Mouse (Mus musculus) cerebellum, postnatal 4 days (tissue): ENCODE measurements around the gene Csf2rb.

ENCODE experiments used
- DNase-seq, 2 experiments: peaks; one replicate each; pipeline ENCODE4 v3.0.0; 2022; ENCODE audit warnings: low spot score in 2 of 2, mixed read lengths in 1 of 2

Csf2rb gene

GRCm38 (mm10) chr15:78377859-78378258, 52.3 kb downstream of the Csf2rb start:
- DNase-seq, result no peak

GRCm38 (mm10) chr15:78378556-78378955, 53.0 kb downstream of the Csf2rb start:
- no peak for DNase-seq

DNA sequence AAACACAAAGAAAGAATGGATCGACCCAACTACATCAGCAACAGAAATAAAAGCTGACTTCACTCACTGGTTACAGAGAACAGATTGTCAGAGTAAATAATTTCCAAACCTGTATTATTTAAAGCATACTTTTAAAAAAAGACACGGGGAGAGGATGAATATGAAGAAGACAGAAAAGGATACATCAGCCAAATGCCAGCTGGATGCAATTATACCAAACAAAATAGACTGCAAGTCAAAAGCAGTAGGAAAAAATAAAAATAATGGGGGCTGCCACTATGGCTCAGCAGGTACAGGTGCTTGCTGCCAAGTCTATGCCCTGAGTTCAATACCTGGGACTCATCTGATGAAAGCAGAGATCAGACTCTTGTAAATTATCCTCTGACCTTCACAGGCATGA, 54.7 kb downstream of the Csf2rb start:
- DNase-seq, result no peak

GRCm38 (mm10) chr15:78380741-78381140, 55.2 kb downstream of the Csf2rb start:
- no peak for DNase-seq

GRCm38 (mm10) chr15:78382115-78382514, 56.6 kb downstream of the Csf2rb start:
- DNase-seq, result no peak

DNA sequence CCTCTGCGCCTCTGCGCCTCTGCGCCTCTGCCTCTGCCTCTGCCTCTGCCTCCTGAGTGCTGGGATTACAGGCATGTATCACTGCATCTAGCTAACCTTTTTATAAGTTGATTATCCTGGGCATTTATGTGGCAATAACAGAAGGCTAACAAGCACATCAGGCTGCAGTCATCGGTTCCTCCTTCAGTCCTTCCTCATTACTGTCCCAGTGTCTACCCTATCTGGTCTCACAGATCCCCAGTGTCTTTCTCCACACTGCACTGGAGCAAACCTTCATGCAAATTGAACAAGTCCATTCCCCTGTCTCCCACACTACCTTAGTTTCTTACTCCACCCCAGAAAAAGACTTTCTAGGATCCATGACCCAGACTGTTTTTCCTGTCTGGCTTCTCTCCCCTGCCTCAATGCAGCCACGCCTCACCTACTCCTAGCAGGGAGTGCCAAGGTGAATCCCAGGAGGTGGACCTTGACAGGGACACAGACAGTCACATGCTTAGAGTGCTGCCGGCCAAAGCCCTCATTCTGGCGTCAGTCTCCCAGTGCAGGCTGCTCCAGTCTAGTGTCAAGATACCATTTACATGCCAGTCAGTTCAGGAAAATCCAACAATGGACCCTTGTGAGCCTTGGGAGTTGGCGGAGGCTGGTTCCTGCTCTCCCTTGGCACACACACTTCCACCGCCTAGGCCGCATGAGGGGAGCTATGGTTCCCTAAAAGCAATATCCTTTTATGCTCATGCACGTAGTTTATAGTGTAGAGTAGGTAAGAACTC, 58.1 kb downstream of the Csf2rb start:
- peak in 1 of 2 experiments; percentile 30 for DNase-seq

DNA sequence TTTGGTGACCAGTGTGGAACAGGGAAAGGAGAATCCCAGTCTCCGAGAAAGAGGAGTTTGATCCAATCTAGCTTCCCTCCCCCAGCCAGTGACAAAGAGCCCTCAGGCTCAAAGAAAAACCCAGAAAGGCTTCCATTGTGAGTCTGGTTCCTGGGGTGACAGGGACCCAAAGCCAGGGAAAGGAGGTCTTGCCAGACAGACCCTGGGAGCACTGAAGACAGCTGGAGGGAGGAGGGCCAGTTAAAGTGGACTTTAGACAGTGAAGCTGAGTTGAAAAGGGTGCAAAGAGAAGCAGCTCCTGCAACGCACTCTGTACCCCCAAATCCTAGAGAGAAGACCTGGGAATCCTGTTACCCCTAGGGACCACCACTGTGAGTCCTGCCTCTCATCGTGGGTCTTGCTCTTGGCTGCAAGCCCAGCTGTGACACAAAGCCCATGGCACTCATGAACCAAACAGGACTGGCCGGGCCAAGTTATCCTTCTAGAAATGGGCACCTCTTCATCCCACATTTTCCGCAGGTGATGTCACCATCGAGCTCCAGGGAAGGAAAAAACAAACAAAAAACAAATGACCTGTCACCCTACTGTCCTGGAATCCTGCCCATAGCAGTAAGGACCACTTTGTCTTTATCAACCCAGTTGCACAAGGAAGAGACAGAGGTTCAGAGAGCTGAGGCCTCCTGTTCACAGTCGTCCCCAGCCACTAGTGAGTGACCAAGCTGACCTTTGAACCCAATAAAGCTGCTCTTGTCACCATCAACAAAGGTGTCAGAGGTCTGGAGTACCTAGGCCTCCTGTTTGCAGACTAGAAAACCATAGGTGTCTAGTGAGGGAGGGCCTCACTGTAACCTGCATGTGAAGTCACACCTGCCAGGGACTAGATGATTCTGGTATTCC, 58.9 kb downstream of the Csf2rb start:
- peak in 1 of 2 experiments; percentile 43 for DNase-seq

DNA sequence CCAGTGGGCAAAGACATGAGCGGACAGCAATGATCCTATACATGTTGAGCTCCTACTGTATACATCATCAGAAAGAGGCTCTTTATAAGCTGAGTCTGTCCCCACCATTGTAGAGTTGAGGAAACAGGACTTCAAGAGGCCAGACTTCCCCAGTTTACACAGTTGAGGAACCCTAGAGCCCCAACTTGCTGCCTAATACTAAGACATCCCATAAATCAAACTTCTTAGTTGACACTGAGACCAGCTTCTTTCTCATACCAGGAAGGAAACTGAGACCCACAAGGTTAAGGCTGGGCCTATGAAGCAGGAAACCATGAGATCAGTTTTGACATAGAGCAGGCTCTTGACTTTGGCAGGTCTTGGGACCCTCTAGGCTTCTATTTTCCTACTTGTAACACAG, 60.0 kb downstream of the Csf2rb start:
- no peak for DNase-seq

DNA sequence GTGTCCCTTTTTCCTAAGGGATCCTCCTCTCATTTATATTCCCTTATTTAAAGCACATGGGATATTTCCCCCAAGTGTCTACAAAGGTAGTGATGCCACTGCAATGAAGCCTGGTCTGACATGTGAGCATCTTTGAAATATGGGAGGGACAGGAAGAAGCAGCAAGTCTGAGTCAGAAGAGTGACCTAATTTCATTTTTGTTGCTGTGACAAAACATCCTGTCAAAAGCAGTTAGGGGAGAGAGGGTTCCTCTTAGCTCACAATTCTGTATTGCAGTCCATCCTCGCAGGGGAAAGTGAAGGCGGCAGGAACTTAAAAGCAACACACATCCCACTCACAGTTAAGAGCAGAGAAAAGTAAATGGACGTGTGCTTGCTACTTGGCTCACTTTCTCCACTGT, 65.3 kb downstream of the Csf2rb start:
- no peak for DNase-seq

DNA sequence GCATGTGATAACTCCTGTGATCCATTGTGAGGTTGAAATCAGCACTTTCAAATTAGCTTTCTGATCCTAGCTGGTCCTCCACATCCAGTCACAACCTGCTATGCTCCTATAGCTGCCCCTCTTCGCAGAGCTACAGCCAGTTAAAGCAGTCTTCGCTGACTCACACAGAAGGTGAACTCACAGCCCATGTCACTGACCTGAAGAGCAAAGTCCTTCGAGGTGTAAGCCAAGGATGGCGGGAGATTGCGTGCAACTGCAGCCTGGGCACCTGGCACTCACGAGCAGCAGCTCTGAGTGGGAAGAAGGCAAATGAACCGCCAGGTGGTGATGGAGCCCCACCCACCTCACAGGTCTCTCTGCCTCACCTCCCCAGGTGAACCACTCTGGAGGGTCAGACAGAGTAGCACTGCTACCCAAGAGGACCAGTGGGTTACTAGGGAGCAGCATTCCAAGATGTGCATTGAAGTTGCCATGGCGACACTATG, 70.0 kb downstream of the Csf2rb start, which contains the start of gene Tex33:
TSS of gene Tex33 (minus strand) at position 435 of the 485 bp plus-strand sequence.
- DNase-seq, result no peak

GRCm38 (mm10) chr15:78401345-78401744, 75.8 kb downstream of the Csf2rb start:
- DNase-seq, result peak in 1 of 2 experiments; percentile 46

DNA sequence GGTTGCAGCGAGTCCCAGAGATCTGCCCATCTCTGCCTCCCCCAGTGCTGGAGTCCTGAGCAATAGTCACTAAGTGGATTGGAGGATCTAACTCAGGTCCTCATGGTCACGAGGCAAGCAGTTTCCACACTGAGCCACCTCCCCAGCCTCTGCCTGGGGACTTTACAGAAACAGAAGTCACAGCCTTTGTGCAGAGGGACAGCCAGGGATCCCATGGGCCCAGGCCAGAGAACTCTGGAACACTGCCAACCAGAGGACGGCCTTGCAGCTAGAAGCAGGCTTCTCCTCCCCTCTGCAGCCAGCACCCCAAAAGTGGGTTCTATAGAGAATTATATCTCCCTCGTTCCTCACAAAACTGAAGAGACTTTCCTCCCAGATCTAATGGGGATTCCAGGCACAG, 76.4 kb downstream of the Csf2rb start:
- DNase-seq, result peak in 1 of 2 experiments; percentile 76

DNA sequence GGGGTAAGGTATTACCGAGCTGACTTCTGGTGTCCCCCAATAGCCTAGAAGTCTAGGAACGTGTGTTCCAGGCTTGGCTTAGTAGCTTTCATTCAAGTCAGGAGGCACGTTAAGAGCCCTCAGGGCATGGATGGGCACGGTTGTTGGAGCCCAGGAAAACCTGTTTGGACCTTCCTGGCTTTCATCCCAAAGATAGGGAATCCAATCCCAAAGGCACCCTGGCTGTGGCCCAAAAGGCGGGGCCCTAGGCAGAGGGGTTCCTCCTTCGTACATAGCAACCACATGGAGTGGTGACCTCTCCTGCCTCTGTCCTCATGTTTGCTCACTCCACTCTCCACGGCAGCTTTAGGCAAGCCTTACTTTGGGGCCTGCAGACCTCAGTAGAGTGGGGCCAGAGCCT, 76.9 kb downstream of the Csf2rb start:
- DNase-seq, result peak in 1 of 2 experiments; percentile 34

GRCm38 (mm10) chr15:78403301-78403741, 77.8 kb downstream of the Csf2rb start:
- DNase-seq, result no peak
